Mouse (Mus musculus): ENCODE results near the gene Kirrel3.

DNA sequence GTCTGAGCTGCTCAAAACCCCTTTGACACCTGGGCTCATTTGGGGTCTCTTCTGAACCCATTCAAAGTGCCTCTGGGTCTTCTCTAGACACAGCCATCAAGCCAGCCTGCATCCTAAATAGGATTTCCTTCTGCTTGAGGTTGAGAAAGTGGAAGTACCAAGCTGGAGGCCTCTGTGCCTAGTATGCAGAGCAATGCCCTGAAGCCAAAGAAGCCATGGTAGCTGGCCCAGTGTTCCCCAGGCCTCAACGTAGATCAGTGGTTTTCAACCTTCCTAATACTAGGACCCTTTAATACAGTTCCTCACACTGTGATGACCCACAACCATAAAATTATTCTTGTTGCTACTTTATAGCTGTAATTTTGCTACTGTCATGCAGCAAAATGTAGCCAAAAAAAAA lies 167.4 kb downstream of the Kirrel3 start:
- TF ChIP-seq CTCF (IDR thresholded peaks at IDR 0.05; ENCODE audit: low read depth, low read length) (no peak), POLR2A (IDR thresholded peaks at IDR 0.05; ENCODE audit: borderline replicate concordance, low read depth, low read length) (no peak)
